Mouse (Mus musculus): Measurements from ENCODE around the gene Wfdc18.

The Wfdc18 gene

GRCm38 (mm10) chr11:83742731-83743355 is 34.0 kb downstream of the Wfdc18 start:
- in situ Hi-C loops (cut with MboI; ENCODE audit: low sequenced_read_pairs) = loop anchor here (10.0 kb wide), 1 partner anchor 178 kb away; no protein-coding TSS in a partner anchor

GRCm38 (mm10) chr11:83743525-83743924 is 34.7 kb downstream of the Wfdc18 start:
- in situ Hi-C loops (cut with MboI; ENCODE audit: low sequenced_read_pairs) = loop anchor here (10.0 kb wide), 1 partner anchor 179 kb away; no protein-coding TSS in a partner anchor

- in situ Hi-C loops (cut with MboI; ENCODE audit: low sequenced_read_pairs) = loop anchor here (10.0 kb wide), 1 partner anchor 181 kb away; no protein-coding TSS in a partner anchor
These were observed 37.3 kb downstream of the Wfdc18 start for GRCm38 (mm10) chr11:83746152-83746551.

- in situ Hi-C loops (cut with MboI; ENCODE audit: low sequenced_read_pairs) = loop anchor here (10.0 kb wide), 1 partner anchor 182 kb away; no protein-coding TSS in a partner anchor
These were observed 37.9 kb downstream of the Wfdc18 start, which contains the start of gene Wfdc21 for GRCm38 (mm10) chr11:83746681-83747080. Gene Wfdc21 (plus strand): TSS chr11:83746940.

GRCm38 (mm10) chr11:83747376-83748265 is 38.8 kb downstream of the Wfdc18 start:
- in situ Hi-C loops (cut with MboI; ENCODE audit: low sequenced_read_pairs) = loop anchor here (10.0 kb wide), 1 partner anchor 183 kb away; no protein-coding TSS in a partner anchor

GRCm38 (mm10) chr11:83753581-83754181 is 44.9 kb downstream of the Wfdc18 start, which contains the start of gene Heatr6:
Gene Heatr6 (plus strand): TSS chr11:83753696.
- in situ Hi-C loops (cut with MboI; ENCODE audit: low sequenced_read_pairs) = no loop called here

GRCm38 (mm10) chr11:83754227-83754626 is 45.4 kb downstream of the Wfdc18 start:
- in situ Hi-C loops (cut with MboI; ENCODE audit: low sequenced_read_pairs) = no loop called here
